Mouse (Mus musculus) MEL (cell line): ENCODE measurements at regions not wholly inside any gene's neighbourhood (a gene's known extent, or its start where the extent isn't known, plus 50 kb on each side); places are given as distances from the start of the nearest gene placed in this dataset.

Source experiments
- DNase-seq: peaks from one replicate; pipeline ENCODE4 v3.0.0; 2011; ENCODE audit warnings: low read depth, low spot score
- H3K27ac ChIP-seq: 2 replicates; pipeline ENCODE4 v1.5.1; 2012; ENCODE audit warnings: low read depth, mild to moderate bottlenecking, control low read depth, low read length, moderate library complexity; ENCODE audit not compliant: control insufficient read depth
- H3K27me3 ChIP-seq, 2 experiments: fragments of 150-350 bp in 1 of 2; sonication (generic) in 1 of 2; 2 replicates each; pipeline ENCODE4 v1.6.1; 2012; ENCODE audit warnings: low read length in 2 of 2, mild to moderate bottlenecking in 2 of 2, improper control_type of control experiment in 1 of 2, moderate library complexity in 1 of 2; ENCODE audit not compliant: insufficient read depth in 2 of 2, control insufficient read depth in 1 of 2
- H3K36me3 ChIP-seq, 2 experiments: 2 replicates each; pipeline ENCODE4 v1.6.1; 2012 to 2014; ENCODE audit warnings: low read length in 2 of 2, improper control_type of control experiment in 1 of 2, inconsistent platforms in 1 of 2, mild to moderate bottlenecking in 1 of 2; ENCODE audit not compliant: insufficient read depth in 2 of 2, control insufficient read depth in 1 of 2
- H3K4me1 ChIP-seq, 2 experiments: fragments of 150-350 bp in 1 of 2; sonication (generic) in 1 of 2; 2 replicates each; pipeline ENCODE4 v1.6.1; 2012; ENCODE audit warnings: low read length in 2 of 2, improper control_type of control experiment in 1 of 2, mild to moderate bottlenecking in 1 of 2; ENCODE audit not compliant: insufficient read depth in 2 of 2, control insufficient read depth in 1 of 2
- H3K4me3 ChIP-seq, 2 experiments: fragments of 150-350 bp in 1 of 2; sonication (generic) in 1 of 2; 2 replicates each; pipeline ENCODE4 v1.5.1; 2012; ENCODE audit warnings: low read depth in 2 of 2, low read length in 2 of 2, mild to moderate bottlenecking in 2 of 2, moderate library complexity in 2 of 2, control low read depth in 1 of 2, improper control_type of control experiment in 1 of 2; ENCODE audit not compliant: control insufficient read depth in 1 of 2, insufficient read depth in 1 of 2
- H3K79me2 ChIP-seq: 2 replicates; pipeline ENCODE4 v1.6.1; 2012; ENCODE audit warnings: mild to moderate bottlenecking, low read length, moderate library complexity; ENCODE audit not compliant: control insufficient read depth, poor library complexity, insufficient read depth
- H3K9ac ChIP-seq: 2 replicates; pipeline ENCODE4 v1.6.1; 2012; ENCODE audit warnings: low read depth, mild to moderate bottlenecking, control low read depth, low read length, moderate library complexity; ENCODE audit not compliant: control insufficient read depth, poor library complexity, severe bottlenecking
- H3K9me3 ChIP-seq: fragments of 150-350 bp; sonication (generic); replicated peaks from 2 replicates; pipeline ENCODE4 v1.6.1; 2012; ENCODE audit warnings: mild to moderate bottlenecking, low read length, improper control_type of control experiment, moderate library complexity; ENCODE audit not compliant: insufficient read depth
- BHLHE40 ChIP-seq: IDR thresholded peaks from 2 replicates; pipeline ENCODE4 v1.6.1; 2012; ENCODE audit warnings: low read depth, mild to moderate bottlenecking, inconsistent platforms, low read length, improper control_type of control experiment, borderline replicate concordance
- CHD1 ChIP-seq: IDR thresholded peaks from 2 replicates; pipeline ENCODE4 v1.6.1; 2012; ENCODE audit warnings: low read depth, mild to moderate bottlenecking, inconsistent platforms, low read length, improper control_type of control experiment
- CHD2 ChIP-seq: IDR thresholded peaks from 2 replicates; pipeline ENCODE4 v1.6.1; 2011; ENCODE audit warnings: low read length, improper control_type of control experiment
- CTCF ChIP-seq, 3 experiments: IDR thresholded peaks in 2 of 3; conservative IDR thresholded peaks in 1 of 3; 2 replicates each; pipeline ENCODE4 v1.5.1; 2011 to 2012; ENCODE audit warnings: low read length in 3 of 3, low read depth in 2 of 3, mild to moderate bottlenecking in 2 of 3, improper control_type of control experiment in 1 of 3, inconsistent platforms in 1 of 3, mixed read lengths in 1 of 3, moderate library complexity in 1 of 3; ENCODE audit not compliant: control insufficient read depth in 1 of 3, insufficient read depth in 1 of 3, poor library complexity in 1 of 3, severe bottlenecking in 1 of 3
- E2F4 ChIP-seq: IDR thresholded peaks from 2 replicates; pipeline ENCODE4 v1.6.1; 2011; ENCODE audit warnings: low read depth, low read length, improper control_type of control experiment, borderline replicate concordance
- EP300 ChIP-seq, 2 experiments: IDR thresholded peaks; 2 replicates each; pipeline ENCODE4 v1.6.1; 2011; ENCODE audit warnings: improper control_type of control experiment in 2 of 2, low read length in 2 of 2, low read depth in 1 of 2, mild to moderate bottlenecking in 1 of 2
- ETS1 ChIP-seq: IDR thresholded peaks from 2 replicates; pipeline ENCODE4 v1.6.1; 2012; ENCODE audit warnings: low read depth, mild to moderate bottlenecking, inconsistent platforms, low read length, improper control_type of control experiment, moderate library complexity
- HCFC1 ChIP-seq: IDR thresholded peaks from 2 replicates; pipeline ENCODE4 v1.6.1; 2012; ENCODE audit warnings: low read depth, mild to moderate bottlenecking, inconsistent platforms, low read length, improper control_type of control experiment, moderate library complexity
- MAFK ChIP-seq: IDR thresholded peaks from 2 replicates; pipeline ENCODE4 v1.6.1; 2011; ENCODE audit warnings: low read depth, mild to moderate bottlenecking, low read length, improper control_type of control experiment, borderline replicate concordance
- MAX ChIP-seq: IDR thresholded peaks from 2 replicates; pipeline ENCODE4 v1.6.1; 2011; ENCODE audit warnings: low read length, improper control_type of control experiment
- MEF2A ChIP-seq: IDR thresholded peaks from 2 replicates; pipeline ENCODE4 v1.6.1; 2014; ENCODE audit warnings: low read depth, mild to moderate bottlenecking, inconsistent platforms, low read length, improper control_type of control experiment; ENCODE audit not compliant: poor library complexity, insufficient replicate concordance, severe bottlenecking; ENCODE audit errors: extremely low read depth
- MXI1 ChIP-seq: IDR thresholded peaks from 2 replicates; pipeline ENCODE4 v1.6.1; 2011; ENCODE audit warnings: mild to moderate bottlenecking, low read depth, low read length, improper control_type of control experiment
- MYB ChIP-seq: IDR thresholded peaks from 2 replicates; pipeline ENCODE4 v1.6.1; 2011; ENCODE audit warnings: mild to moderate bottlenecking, low read depth, low read length, improper control_type of control experiment
- MYC ChIP-seq: IDR thresholded peaks from 2 replicates; pipeline ENCODE4 v1.6.1; 2011; ENCODE audit warnings: low read depth, mild to moderate bottlenecking, low read length, improper control_type of control experiment, moderate library complexity
- NELFE ChIP-seq: IDR thresholded peaks from 2 replicates; pipeline ENCODE4 v1.6.1; 2011; ENCODE audit warnings: low read depth, low read length, improper control_type of control experiment
- NRF1 ChIP-seq: IDR thresholded peaks from 2 replicates; pipeline ENCODE4 v1.6.1; 2014; ENCODE audit warnings: low read depth, mild to moderate bottlenecking, inconsistent platforms, low read length, improper control_type of control experiment, moderate library complexity; ENCODE audit not compliant: poor library complexity, insufficient read depth, severe bottlenecking
- POLR2A ChIP-seq, 2 experiments: IDR thresholded peaks; 2 replicates each; pipeline ENCODE4 v1.6.1; 2011 to 2012; ENCODE audit warnings: low read length in 2 of 2, mild to moderate bottlenecking in 2 of 2, control low read depth in 1 of 2, improper control_type of control experiment in 1 of 2, low read depth in 1 of 2, moderate library complexity in 1 of 2; ENCODE audit not compliant: control insufficient read depth in 1 of 2, insufficient read depth in 1 of 2, poor library complexity in 1 of 2
- SIN3A ChIP-seq: IDR thresholded peaks from 2 replicates; pipeline ENCODE4 v1.6.1; 2012; ENCODE audit warnings: low read length, improper control_type of control experiment, inconsistent platforms
- TAL1 ChIP-seq: IDR thresholded peaks from 2 replicates; pipeline ENCODE4 v1.6.1; 2012; ENCODE audit warnings: mild to moderate bottlenecking, inconsistent platforms, low read length, moderate library complexity, mixed read lengths
- TBP ChIP-seq: IDR thresholded peaks from 2 replicates; pipeline ENCODE4 v1.8.0; 2011; ENCODE audit warnings: low read depth, low read length, improper control_type of control experiment
- UBTF ChIP-seq: IDR thresholded peaks from 2 replicates; pipeline ENCODE4 v1.6.1; 2012; ENCODE audit warnings: low read depth, mild to moderate bottlenecking, inconsistent platforms, low read length, improper control_type of control experiment, moderate library complexity, borderline replicate concordance; ENCODE audit not compliant: insufficient read depth
- USF1 ChIP-seq: IDR thresholded peaks from 2 replicates; pipeline ENCODE4 v1.6.1; 2014; ENCODE audit warnings: low read depth, mild to moderate bottlenecking, inconsistent platforms, low read length, improper control_type of control experiment, moderate library complexity
- USF2 ChIP-seq, 2 experiments: IDR thresholded peaks; 2 replicates each; pipeline ENCODE4 v1.6.1; 2011 to 2012; ENCODE audit warnings: improper control_type of control experiment in 2 of 2, low read length in 2 of 2, borderline replicate concordance in 1 of 2, inconsistent platforms in 1 of 2, low read depth in 1 of 2, mild to moderate bottlenecking in 1 of 2; ENCODE audit not compliant: insufficient read depth in 1 of 2
- ZC3H11A ChIP-seq: IDR thresholded peaks from 2 replicates; pipeline ENCODE4 v1.6.1; 2012; ENCODE audit warnings: low read depth, mild to moderate bottlenecking, inconsistent platforms, low read length, improper control_type of control experiment
- ZNF384 ChIP-seq: IDR thresholded peaks from 2 replicates; pipeline ENCODE4 v1.6.1; 2012; ENCODE audit warnings: low read depth, mild to moderate bottlenecking, inconsistent platforms, low read length, improper control_type of control experiment

DNA sequence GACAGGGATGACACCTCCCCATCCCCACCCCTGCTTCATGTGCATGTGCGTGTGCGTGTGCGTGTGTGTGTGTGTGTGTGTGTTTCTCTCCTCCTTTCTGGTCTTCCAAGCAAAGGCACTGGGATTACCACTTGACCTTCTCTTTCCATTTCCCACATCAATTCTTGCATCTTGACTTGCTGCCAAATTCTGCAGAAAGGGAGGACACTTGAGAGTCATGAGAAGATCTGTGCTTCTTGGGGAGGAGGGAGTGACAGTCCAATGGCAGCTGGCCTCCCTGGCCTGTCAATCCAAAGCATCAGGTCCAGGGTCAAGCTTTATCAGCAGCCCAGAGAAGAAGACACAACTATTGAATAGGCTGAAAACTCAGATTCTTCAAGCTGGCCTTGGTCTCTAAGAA lies 102.7 kb downstream of the Cd83 start:
- Histone ChIP-seq H3K4me1 (no peaks in the 10 kb centered on the region), H3K9ac (no peak overlapping the region), H3K79me2 (no peaks in the 10 kb centered on the region), H3K4me3 (no peak overlapping the region), H3K9me3 (no peaks in the 10 kb centered on the region), H3K36me3 (no peaks in the 10 kb centered on the region), H3K27ac (no peak overlapping the region), H3K27me3 (no peaks in the 10 kb centered on the region)
- TF ChIP-seq ZC3H11A = no peak
- TF ChIP-seq TBP = no peak
- TF ChIP-seq MEF2A = no peak
- no peak for TF ChIP-seq POLR2A (IDR thresholded peaks at IDR 0.05; ENCODE audit: control insufficient read depth in 1 of 2, insufficient read depth in 1 of 2, low read depth in 1 of 2, low read length in 2 of 2, poor library complexity in 1 of 2)
- TF ChIP-seq MXI1 = no peak
- TF ChIP-seq ETS1 = no peak
- TF ChIP-seq MYB = no peak
- TF ChIP-seq HCFC1 = no peak
- TF ChIP-seq MAFK = no peak
- no peak for TF ChIP-seq USF2 (IDR thresholded peaks at IDR 0.05; ENCODE audit: borderline replicate concordance in 1 of 2, insufficient read depth in 1 of 2, low read depth in 1 of 2, low read length in 2 of 2)
- TF ChIP-seq EP300 (IDR thresholded peaks at IDR 0.05; ENCODE audit: low read depth in 1 of 2, low read length in 2 of 2) = no peak
- no peak for TF ChIP-seq MAX
- TF ChIP-seq CTCF (IDR thresholded peaks at IDR 0.05 in 2 of 3, conservative IDR thresholded peaks at IDR 0.05 in 1 of 3; ENCODE audit: control insufficient read depth in 1 of 3, insufficient read depth in 1 of 3, low read depth in 2 of 3, low read length in 3 of 3, poor library complexity in 1 of 3, severe bottlenecking in 1 of 3) = no peak
- no peak for TF ChIP-seq BHLHE40
- no peak for TF ChIP-seq NRF1
- no peak for TF ChIP-seq MYC
- no peak for TF ChIP-seq ZNF384
- DNase-seq = no peak

- H3K36me3 ChIP-seq = no peaks in the 10 kb centered on the region
- no peak for TF ChIP-seq MYC
- no peak for TF ChIP-seq USF2 (IDR thresholded peaks at IDR 0.05; ENCODE audit: borderline replicate concordance in 1 of 2, insufficient read depth in 1 of 2, low read depth in 1 of 2, low read length in 2 of 2)
- no peak for TF ChIP-seq TAL1
- no peak for TF ChIP-seq NELFE
- TF ChIP-seq UBTF = no peak
- no peak for TF ChIP-seq CHD1
- TF ChIP-seq CHD2 = no peak
- TF ChIP-seq USF1 = no peak
- TF ChIP-seq SIN3A = no peak
- no peak for TF ChIP-seq E2F4
- no peak for TF ChIP-seq ZC3H11A
- DNase-seq = no peak
Measured at GRCm38 (mm10) chr13:43891928-43892327, 107.4 kb downstream of the Cd83 start.

More at GRCm38 (mm10) chr13:43891928-43892327, 107.4 kb downstream of the Cd83 start:
- Histone ChIP-seq H3K27ac (no peak overlapping the region), H3K4me3 (no peak overlapping the region), H3K9me3 (no peaks in the 10 kb centered on the region), H3K27me3 (no peaks in the 10 kb centered on the region), H3K4me1 (no peaks in the 10 kb centered on the region), H3K9ac (no peak overlapping the region), H3K79me2 (no peaks in the 10 kb centered on the region)
